Mouse (Mus musculus) NIH3T3 (cell line): ENCODE measurements around the gene Lypd3.
"Not testable (repeated sequence)": the region's sequence is repeated elsewhere in the genome, so short reads cannot be mapped to it uniquely, and the experiment has no call there.

Experiments used
- DNase-seq: peaks from one replicate; pipeline ENCODE4 v3.0.0-alpha.2; 2012; ENCODE audit warnings: low read depth

Lypd3 gene

DNA sequence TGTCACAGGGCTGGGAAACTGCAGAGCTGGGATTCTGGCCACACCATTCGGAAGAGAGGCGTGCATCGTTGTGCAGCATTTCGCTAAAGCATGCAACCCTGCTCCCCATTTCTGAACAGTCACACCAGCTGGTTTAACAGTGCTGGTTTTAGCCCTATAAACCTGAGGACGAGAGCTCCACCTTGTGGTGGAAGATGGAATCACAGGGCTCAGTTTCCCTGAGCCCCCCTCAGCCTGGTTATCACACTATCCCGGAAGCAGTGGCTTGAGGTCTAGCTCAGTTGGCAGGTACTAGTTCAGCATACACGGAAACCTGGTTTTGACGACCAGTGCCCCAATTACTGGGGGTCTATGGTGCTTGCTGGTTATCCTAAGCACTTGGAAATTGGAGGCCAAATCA lies 26.2 kb downstream of the Lypd3 start:
- DNase-seq: peak; percentile 89

DNA sequence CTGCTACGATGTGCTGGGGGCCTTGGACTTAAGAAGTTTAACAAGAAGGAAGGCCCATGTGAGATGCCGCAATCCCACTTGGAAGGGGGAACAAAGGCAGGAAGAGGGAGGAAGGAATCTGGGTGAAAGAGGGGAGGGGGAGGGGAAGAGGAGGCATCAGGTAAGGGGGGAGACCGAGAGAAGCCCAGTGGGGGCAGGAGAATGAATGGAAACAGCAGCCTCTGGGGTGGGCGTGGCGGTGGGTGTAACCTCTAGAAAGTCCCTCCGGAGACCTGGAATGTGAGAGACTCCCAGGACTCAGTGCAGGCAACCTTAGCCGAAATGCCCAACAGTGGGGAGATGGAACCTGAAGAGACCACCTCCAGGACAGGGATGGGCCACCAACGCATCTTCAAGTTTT lies 28.0 kb downstream of the Lypd3 start:
- DNase-seq: no peak

DNA sequence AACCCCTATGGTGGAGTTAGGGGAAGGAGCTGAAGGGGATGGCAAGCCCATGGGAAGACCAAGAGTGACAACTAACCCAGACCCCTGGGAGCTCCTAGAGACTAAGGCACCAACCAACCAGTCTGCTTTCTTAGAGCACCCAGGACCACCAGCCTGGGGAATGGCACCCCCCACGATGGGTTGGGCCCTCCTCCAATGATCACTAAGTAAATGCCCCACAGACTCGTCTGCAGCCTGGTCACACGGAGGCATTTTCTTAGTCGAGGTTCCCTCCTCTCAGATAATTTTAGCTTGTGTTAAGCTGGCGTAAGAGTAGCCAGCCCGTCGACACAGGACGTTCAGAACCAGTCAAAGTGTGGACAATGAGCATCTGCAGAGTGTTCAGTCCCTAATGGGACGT lies 28.6 kb downstream of the Lypd3 start:
- DNase-seq: no peak

DNA sequence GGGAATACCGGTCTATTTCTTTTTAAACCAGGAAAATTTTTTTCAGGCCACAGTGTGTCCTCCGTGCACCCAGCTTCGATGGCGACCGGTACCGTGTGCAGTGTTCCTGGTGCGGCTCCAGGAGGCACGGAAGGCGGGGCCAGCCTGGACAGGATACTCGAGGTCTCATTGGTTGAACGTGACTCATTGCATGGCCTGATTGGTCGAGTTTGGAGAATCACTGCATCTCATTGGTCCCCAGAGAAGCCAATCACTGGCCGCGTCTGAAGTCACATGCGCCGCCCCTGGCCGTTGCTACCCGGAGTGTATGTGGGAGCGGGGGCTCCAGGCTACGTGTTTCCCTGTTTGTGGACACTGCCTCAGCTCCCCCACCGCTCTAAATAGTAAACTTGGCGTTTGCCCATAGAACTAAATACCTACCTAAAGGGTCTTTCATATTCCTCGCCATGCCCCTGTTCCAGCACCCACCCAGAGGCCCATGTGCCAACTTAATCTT lies 35.6 kb downstream of the Lypd3 start:
- no peak for DNase-seq

DNA sequence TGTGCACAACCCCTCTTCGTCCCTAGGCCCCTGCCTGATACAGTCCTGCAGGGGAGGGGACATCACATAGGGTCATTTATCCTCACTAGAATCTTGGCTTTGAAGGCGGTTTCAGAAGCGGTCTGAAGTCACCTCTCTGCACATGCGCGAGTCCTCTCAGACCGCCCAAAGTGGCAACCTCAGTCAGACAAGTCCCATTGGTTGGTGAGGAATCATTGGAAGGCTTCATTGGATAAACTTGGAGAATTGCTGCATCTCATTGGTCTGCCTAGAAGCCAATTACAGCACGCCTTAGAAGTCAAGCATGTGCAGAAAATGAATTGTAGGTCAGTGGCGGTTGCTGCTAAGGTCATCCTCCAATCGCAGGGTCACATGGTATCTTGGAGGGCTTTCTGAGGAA lies 40.2 kb downstream of the Lypd3 start, which contains the start of gene Tex101:
Tex101 (minus strand) TSS at position 101 of the 400 bp plus-strand sequence.
- DNase-seq: no peak

DNA sequence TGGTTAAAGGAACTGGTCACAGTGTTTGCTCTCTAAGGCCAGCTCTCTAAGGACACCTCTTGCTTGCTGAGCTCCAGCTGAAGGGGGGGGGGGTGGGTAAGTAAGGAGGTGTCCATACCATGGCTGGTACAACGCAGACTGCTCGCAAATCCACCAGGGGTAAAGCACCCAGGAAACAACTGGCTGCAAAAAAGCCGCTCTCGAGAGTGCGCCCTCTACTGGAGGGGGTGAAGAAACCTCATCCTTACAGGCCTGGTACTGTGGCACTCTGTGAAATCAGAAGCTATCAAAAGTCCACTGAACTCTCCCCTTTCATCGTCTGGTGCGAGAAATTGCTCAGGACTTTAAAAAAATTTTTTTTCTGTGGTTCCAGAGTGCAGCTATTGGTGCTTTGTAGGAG lies 47.8 kb downstream of the Lypd3 start:
- DNase-seq: not testable (repeated sequence)

DNA sequence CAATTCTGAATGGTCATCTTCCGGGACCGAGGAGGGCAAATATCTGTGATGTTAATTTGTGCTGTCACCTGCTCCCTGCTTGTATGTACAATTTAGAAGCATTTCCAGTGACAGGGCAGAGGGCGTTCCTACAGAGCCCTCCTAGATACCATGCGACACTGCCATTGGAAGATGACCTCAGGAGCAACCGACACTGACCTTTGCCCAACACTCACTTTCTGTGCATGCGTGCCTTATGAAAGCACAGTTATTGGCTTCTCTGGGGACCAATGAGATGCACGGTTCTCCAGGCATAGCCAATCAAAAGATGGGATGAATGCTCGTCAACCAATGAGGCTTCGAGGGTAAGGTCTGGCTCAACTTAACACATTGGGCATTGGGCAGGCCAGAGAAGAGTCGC lies 51.2 kb downstream of the Lypd3 start:
- DNase-seq: not testable (repeated sequence)
